Mouse (Mus musculus) cortical plate, adult 2 months (tissue): ENCODE results near the gene Espn. TPM values are rescaled to one million over a fixed set of nuclear protein-coding genes. Genes with fewer than 3 reads are reported as not detected.

Experiments
- H3K27ac ChIP-seq: fragments of 200-500 bp; 2 replicates; pipeline ENCODE4 v1.5.1; 2012; ENCODE audit warnings: low read length, control low read depth, inconsistent platforms; ENCODE audit not compliant: insufficient read depth
- H3K4me1 ChIP-seq: fragments of 200-500 bp; 2 replicates; pipeline ENCODE4 v1.6.1; 2011; ENCODE audit warnings: low read length; ENCODE audit not compliant: control insufficient read depth, insufficient read depth
- H3K4me3 ChIP-seq: fragments of 200-500 bp; 2 replicates; pipeline ENCODE4 v1.5.1; 2011; ENCODE audit warnings: mild to moderate bottlenecking, low read length, control low read depth; ENCODE audit not compliant: insufficient read depth
- CTCF ChIP-seq: fragments of 200-500 bp; IDR thresholded peaks from 2 replicates; pipeline ENCODE4 v1.5.1; 2011; ENCODE audit warnings: mild to moderate bottlenecking, control low read depth, low read length; ENCODE audit not compliant: insufficient read depth; ENCODE audit errors: extremely low read depth
- POLR2A ChIP-seq: fragments of 200-500 bp; IDR thresholded peaks from 2 replicates; pipeline ENCODE4 v1.6.1; 2011; ENCODE audit warnings: mild to moderate bottlenecking, low read length, control low read depth; ENCODE audit not compliant: insufficient read depth; ENCODE audit errors: extremely low read depth
- polyA plus RNA-seq: library from polyadenylated mRNA; depleted of rRNA; stranded (reverse); fragments of >200 nt; gene quantifications from 2 replicates; pipeline ENCODE4 v1.2.3, GENCODE M21; 2012

Gene Espn
- polyA plus RNA-seq, 1 experiment = 1.8 TPM

DNA sequence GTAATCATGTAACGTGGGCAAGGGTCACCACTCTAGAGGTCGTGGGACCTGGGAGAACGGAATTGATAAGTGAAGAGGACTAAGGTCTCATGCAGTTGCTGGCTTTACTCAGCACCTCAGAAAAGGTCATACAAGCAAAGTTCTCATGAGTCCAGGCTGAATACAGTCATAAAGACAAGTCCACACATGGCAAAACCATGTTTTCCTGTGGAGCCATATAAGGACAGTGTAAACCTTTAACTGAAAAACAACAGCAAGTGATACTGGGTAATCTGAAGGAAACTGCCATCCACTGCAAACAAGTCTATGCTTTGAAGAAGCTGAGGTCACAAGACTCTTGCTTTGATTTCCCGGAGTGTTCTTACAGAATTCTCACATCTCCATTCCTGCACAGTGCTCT lies 37.5 kb upstream of the Espn start:
- Histone ChIP-seq H3K4me3 (no peak overlapping the region), H3K27ac (peak overlapping the region; percentile 59; the same call in 1 of the 2 replicates), H3K4me1 (peaks cover 13% of the 10 kb centered on the region)
- TF ChIP-seq POLR2A = no peak
- no peak for TF ChIP-seq CTCF

DNA sequence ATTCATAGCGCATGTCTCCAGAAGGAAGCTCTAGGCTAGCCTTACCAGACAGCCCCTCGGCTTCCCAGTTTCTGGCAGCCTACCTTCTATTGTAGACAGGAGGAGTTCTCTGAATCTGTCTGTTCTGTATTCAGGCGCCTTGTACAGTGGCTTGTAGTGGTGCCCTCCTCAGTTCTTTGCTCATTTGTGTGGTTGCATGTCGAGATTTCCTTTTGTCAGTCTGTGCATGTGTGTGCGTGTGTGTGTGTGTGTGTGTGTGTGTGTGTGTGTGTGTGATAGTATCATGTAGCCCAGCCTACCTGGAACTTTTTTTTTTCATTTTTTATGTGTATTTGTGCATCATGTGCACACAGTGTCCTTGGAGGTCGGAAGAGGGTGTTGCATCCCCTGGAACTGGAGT lies 36.9 kb upstream of the Espn start:
- Histone ChIP-seq H3K27ac (no peak overlapping the region), H3K4me3 (no peak overlapping the region), H3K4me1 (peaks cover 13% of the 10 kb centered on the region)
- no peak for TF ChIP-seq POLR2A
- no peak for TF ChIP-seq CTCF

DNA sequence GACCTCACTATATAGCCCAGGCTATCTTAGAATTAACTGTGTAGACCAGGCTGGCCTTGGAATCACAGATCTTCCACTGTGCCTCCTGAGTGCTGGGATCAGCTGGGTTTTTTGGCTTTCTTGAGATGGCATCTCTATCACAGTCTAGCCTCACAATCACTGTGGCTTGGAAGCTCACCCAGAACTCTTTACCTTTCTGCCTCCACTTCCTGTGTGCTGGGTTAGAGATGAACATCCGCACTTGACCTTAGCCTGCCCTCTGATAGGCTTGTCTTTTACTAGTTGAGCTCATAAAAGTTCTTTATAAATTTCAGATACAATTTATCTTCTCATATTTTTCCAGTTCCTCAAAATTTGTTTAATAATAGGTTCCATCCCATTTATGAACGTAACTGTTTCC lies 36.5 kb upstream of the Espn start:
- Histone ChIP-seq H3K4me3 (no peak overlapping the region), H3K4me1 (peaks cover 13% of the 10 kb centered on the region), H3K27ac (no peak overlapping the region)
- no peak for TF ChIP-seq POLR2A

DNA sequence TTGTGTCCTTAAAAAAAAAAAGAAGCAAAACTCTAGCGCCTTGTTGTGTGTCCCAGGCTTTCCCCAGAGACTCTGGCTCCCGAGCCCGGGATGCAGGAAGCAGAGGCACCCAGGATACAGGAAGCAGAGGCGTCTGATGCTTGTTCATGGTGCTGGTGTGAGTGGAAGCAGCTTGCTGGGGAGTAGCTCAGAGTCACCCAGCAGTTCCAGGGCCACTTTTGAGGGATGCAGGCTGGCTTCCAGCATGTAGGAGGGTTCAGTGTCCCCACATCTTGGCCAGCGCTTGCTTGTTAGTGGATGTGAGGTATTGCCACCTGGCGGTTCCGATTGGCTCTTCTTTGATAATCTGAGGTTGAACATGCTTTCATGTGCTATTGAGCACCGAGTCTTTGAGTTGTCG lies 35.0 kb upstream of the Espn start:
- Histone ChIP-seq H3K4me1 (peaks cover 10% of the 10 kb centered on the region), H3K27ac (no peak overlapping the region), H3K4me3 (no peak overlapping the region)
- TF ChIP-seq POLR2A = no peak
- no peak for TF ChIP-seq CTCF

DNA sequence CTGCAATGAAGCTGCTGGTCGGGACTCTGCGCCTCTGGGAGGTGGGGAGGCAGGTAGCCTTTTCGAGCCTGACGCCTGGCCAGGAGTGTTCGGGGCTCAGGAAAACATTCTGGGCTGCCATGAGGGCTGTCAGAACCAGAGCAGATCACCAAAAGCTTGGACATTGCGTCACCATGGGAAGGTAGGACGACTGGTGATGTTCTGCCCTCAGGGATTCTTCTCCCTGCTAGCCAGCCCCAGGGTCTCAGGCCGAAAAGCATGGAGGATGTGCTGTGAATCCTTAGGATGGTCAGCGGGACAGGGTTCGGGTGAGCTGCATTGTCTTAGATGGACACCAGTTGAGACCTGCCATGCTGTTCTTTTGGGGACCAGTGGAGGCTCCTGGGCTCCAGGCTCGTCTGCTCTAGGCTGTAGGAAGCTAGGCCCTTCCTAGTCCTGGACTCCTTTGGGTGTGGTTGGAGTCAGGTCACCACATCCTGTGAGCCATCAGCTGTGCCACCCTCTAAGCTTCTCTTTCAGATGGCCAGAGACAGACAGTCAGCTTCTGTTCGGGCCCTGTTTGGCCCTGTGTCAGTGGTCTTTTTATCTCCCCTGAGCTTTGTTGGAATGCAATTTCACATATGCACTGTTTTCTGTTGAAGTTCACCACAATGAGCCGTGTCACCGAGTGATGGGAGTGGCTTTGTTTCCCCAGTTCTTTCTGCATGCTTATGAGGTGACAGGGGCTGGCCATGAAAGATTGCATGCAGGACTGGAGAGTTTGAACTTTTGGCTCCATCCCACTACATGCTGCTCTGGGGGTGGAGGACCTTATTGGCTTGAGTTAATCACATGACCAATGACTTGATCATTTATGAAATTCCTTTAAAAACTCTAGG lies 34.3 kb upstream of the Espn start:
- Histone ChIP-seq H3K27ac (peak overlapping the region; percentile 20), H3K4me1 (peaks cover 10% of the 10 kb centered on the region), H3K4me3 (no peak overlapping the region)
- no peak for TF ChIP-seq CTCF
- TF ChIP-seq POLR2A = no peak

DNA sequence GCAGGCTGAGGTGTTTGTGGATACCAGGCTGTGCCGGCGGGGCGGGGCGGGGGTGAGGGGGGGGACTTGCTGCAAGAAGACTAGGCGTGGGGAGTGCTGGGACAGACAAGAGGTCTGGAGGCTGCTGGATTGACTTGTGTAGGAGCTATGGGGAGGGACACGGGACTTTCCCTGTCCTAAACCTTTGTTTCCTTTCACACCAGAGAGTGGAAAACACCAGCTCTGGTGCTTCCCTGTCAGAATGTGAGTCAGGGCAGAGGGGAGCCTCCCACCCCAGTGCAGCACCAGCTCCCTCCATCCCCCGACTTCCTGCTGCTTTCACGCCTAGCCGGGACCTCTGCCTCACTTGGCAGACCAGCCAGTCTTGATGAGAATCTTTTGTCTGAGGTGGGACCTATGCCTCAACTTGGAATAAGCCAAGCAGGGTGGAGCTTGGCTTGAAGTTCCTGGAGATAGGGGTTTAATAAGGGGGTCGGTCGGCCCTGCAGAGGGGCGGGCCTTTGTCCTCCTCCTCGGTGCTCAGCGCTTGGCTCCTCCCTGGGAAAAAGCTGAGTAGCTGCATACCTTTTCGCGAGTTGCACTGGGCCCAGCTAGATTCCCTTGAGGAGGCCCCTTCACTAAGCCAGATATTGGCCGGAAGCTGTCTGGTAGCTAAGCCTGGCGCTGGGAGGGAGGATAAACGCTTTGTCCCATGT lies 33.5 kb upstream of the Espn start:
- Histone ChIP-seq H3K27ac (peak overlapping the region; percentile 20), H3K4me1 (peaks cover 9% of the 10 kb centered on the region), H3K4me3 (no peak overlapping the region)
- TF ChIP-seq POLR2A = no peak
- TF ChIP-seq CTCF = no peak

DNA sequence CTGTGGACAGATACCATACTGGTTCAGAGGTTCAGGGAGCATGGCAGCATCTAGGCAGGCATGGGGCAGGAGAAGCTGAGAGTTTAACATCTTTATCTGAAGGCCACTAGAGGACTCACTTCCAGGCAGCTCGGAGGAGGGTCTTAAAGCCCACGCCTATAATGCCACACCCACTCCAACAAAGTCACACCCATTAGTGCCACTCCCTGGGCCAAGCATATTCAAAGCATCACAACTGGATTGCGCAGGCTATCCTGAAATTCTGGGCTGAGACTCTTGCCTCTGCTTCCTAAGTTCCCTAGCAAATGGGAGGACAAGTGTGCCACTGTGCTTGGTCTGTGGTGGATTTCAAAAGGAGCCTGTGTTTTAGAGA lies 33.0 kb upstream of the Espn start:
- Histone ChIP-seq H3K4me3 (no peak overlapping the region), H3K27ac (no peak overlapping the region), H3K4me1 (peaks cover 9% of the 10 kb centered on the region)
- no peak for TF ChIP-seq CTCF
- TF ChIP-seq POLR2A = no peak

DNA sequence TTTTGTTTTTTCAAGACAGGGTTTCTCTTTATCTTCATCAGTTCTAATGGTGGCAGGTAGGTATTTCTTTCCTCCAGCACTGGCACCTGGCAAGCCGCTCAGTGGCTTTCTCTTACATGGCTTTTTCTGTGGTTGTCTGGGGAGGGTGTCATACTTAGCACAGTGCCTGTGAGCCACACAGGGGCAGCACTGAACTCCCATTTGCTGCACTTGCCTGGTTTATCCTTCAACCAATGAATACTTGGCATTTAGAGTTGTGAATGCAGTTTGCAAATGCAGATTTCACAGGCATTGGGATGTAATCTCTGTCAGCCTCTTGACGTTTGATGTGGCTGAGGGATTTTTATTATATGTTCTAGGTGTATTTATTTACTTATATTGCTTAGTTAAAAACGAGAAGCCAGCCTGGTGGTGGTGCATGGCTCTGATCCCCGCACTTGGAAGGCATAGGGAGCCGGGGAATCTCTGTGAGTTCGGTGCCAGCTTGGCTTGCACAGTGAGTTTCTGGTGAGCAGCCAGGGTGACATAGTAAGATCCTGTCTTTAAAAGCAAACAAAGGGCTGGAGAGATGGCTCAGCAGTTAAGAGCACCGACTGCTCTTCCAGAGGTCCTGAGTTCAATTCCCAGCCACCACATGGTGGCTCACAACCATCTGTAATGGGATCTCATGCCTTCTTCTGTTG lies 32.3 kb upstream of the Espn start:
- H3K4me1 ChIP-seq = peaks cover 6% of the 10 kb centered on the region
- H3K4me3 ChIP-seq = no peak overlapping the region
- no peak overlapping the region for H3K27ac ChIP-seq
- no peak for TF ChIP-seq POLR2A
- peak; percentile 52 for TF ChIP-seq CTCF

DNA sequence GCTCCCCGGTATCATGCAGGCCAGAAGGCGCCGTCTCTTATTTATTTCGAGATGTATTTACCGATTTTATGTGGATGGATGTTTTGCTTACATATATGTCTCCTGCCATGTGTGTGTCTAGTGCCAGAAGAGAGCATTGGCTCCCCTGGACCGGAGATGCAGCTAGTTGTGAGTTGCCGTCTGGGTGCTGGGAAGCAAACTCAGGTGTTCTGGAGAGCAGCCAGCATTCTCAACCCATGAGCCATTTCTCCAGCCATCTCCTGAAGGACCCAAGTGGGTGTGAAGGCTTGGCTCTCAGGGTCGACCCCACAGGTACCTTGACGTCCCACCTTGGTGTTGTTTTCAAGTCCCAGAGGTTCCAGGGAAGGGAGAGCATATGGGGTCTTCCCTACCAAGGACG lies 30.0 kb upstream of the Espn start:
- peaks cover 8% of the 10 kb centered on the region for H3K4me1 ChIP-seq
- H3K27ac ChIP-seq = no peak overlapping the region
- no peak for TF ChIP-seq CTCF
- TF ChIP-seq POLR2A = no peak
- H3K4me3 ChIP-seq = no peak overlapping the region
